Mouse (Mus musculus): Measurements from ENCODE around the gene Cfap54.

Gene Cfap54

DNA sequence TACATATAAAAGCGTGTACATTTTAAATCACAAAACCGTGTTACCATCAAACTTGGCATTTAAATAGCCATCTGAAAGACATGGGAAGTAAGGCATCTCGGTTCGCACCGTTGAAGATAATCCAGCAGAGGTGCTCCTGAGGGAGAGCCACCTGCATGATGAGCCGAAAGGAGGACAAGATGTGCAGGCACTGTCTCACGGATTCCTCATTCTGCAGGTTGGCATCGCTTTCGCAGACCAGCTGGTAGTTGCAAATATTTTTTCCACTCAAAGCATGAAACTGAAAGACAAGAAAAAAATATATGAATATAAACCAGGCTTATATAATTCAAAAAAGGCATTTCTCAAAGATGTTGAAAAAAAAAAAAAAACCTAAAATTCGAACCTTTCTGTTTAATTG lies 16.4 kb downstream of the Cfap54 start:
- in situ Hi-C loops (cut with MboI; ENCODE audit: unreplicated experiment in 2 of 2), result loop anchor here (10.0 kb wide), 2 partner anchors 360 to 520 kb away; partner anchors contain the start of gene Snrpf (in 1 of the 2)

DNA sequence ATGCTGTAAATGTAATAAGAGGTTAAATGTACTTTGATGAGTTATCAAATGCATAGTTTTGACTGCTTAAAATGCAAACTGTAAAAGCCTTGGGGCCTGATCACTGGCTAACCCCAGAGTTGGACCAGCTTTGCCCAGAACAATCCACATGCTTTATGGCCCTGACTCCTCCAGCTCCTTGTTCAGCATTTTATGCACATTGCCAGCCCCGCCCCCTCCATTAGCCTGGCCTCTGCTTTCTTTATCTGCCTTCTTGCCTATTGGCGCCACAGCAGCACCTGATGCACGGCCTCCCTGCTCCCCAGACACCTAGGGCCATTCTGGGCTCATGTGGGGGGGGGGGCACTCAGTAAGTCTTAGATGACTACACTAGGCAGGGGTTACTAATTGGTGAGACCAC lies 17.8 kb downstream of the Cfap54 start:
- in situ Hi-C loops (cut with MboI; ENCODE audit: unreplicated experiment in 2 of 2), result loop anchor here (10.0 kb wide), 2 partner anchors 361 to 521 kb away; partner anchors contain the start of gene Snrpf (in 1 of the 2)

DNA sequence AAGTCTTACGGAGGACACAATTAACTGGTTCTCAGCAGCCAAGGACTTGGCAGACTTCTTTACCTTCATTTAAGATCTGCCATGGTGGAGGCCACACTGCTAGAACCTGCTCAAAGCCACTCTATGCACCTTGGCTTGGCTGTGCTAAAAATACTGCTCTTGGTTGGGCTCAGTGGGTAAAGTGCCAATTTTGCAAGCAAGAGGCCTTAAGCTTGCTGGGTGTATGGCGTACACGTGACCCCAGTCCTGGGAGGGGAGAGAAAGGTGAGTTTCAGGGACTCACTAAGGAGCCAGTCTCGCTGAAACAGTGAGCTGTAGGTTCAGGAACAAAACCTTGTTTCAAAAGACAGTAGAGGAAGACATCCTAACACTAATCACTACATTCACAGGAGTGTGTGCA lies 19.0 kb downstream of the Cfap54 start:
- in situ Hi-C loops (cut with MboI; ENCODE audit: unreplicated experiment in 2 of 2), result loop anchor here (10.0 kb wide), 2 partner anchors 362 to 522 kb away; partner anchors contain the start of gene Snrpf (in 1 of the 2)

DNA sequence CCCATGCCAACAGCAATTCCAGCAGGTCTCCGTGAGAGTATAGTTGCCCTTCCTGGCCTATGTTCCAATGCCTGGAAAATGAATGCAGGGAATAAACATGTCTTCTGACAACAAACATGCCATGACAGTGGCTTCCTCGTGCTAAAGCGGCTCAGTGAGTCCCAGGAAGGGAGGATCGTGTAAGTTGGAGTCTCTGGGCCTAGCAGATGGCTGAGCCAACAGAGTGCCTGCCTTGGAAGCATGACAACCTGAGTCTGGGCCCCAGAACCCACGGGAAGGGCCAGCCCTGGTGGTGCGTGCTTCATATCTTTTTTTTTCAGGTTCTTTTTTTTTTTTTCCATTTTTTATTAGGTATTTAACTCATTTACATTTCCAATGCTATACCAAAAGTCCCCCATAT lies 27.6 kb downstream of the Cfap54 start:
- in situ Hi-C loops (cut with MboI; ENCODE audit: unreplicated experiment in 2 of 2), result no loop called here

DNA sequence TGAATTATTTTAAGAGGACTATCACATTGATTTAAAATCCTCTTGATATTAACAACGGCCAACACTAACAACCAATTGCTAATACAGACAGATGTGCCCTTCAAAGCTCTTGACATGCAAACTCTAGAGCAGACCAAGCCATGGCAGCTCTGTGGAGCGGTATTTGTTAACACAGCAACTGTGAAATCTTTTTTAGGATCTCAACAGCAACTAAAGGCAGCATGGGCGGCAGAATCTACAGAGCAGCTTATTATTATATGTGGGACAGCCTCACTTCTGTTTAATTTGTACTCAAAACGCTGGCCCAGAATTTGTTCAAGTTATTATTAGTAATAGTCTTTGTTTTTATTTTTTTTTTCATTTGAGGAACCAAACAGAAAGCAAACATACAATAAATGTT lies 28.1 kb downstream of the Cfap54 start:
- in situ Hi-C loops (cut with MboI; ENCODE audit: unreplicated experiment in 2 of 2), result no loop called here

DNA sequence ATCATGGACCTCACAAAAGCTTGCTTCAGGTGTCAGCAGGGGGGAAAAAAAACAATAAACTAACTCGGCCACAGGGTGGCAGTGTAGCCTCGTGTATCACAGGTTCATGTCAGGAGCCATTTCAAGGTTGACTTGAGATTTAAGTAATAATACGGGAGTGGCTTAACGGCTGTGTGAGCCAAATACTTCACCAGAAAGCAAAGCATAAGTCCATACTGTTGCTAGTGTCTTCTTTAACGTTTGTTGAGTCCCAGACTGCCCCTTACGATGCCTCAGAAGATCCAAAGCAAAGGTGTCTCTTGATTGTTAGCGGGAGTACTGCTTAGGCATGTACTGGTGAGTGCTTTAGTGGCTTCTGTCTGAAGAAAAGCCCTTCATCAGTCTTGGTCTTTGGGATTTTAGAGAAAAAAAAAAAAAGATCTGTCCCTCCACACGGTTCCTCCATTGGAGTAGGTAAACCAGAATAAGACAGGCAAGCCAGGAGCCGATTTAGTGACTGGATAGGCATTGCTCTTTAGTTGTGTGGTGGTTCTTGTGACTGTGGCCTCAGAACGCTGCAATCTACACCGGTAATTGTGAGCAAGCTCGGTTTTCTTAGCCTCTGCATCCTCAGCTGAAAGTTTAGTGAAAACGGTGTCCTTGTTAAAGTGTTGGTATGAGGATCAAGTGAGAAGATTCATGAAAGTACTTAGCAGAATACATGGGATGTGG lies 30.2 kb downstream of the Cfap54 start:
- in situ Hi-C loops (cut with MboI; ENCODE audit: unreplicated experiment in 2 of 2), result no loop called here

DNA sequence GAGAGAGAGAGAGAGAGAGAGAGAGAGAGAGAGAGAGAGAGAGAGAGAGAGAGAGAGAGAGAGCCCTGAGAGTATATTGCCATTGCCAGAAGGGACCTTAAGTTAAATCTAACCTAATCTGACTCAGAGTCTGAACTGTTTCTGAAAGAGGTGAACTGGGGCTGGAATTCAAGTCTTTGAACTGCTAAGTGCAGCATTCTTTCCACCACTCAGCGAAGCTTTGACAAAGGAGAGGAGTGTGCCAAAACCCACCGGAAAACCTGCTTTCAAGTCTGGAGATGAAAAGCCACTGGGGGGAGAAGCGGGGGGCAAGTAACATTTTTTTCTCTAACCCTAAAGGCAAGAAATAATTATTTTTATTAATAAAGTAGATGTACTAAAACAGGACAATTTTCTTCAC lies 30.8 kb downstream of the Cfap54 start:
- in situ Hi-C loops (cut with MboI; ENCODE audit: unreplicated experiment in 2 of 2), result no loop called here

DNA sequence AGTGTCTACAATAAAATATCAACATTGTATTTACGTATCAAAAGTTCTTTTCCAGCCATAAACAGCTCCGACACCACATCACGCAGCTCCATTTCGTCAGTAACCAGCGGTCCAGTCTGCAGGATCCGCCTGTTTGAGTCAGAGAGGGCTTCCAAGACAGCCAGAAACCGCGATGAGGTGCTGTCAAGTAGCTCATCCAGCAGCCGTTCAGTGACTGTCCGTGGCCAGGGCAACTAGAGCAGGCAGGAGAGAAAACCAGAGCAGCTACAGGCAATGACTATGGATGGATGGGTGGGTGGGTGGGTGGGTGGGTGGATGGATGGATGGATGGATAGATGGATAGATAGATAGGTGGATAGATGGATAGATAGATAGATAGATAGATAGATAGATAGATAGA lies 38.2 kb downstream of the Cfap54 start:
- in situ Hi-C loops (cut with MboI; ENCODE audit: unreplicated experiment in 2 of 2), result loop anchor here (10.0 to 25.0 kb wide), 5 partner anchors 432 to 1494 kb away; no protein-coding TSS in a partner anchor

DNA sequence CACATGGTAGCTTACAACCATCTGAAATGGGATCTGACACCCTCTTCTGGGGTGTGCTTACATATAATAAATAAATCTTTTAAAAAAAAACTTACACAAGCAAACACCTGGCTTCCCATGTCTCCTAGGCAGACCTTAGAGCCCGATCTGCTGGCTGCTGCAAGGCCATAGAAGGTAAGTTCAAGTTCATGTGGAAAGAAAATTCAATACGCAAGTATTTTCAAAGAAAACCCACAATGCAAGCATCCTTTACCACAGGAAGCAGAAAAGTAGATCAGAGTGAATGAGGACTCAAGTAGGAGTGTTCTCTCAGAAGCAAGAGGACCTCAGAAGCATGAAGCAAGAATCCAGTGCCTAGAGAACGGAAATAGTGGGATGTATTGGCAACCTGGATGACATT lies 39.6 kb downstream of the Cfap54 start:
- in situ Hi-C loops (cut with MboI; ENCODE audit: unreplicated experiment in 2 of 2), result loop anchor here (10.0 to 25.0 kb wide), 5 partner anchors 433 to 1495 kb away; no protein-coding TSS in a partner anchor

DNA sequence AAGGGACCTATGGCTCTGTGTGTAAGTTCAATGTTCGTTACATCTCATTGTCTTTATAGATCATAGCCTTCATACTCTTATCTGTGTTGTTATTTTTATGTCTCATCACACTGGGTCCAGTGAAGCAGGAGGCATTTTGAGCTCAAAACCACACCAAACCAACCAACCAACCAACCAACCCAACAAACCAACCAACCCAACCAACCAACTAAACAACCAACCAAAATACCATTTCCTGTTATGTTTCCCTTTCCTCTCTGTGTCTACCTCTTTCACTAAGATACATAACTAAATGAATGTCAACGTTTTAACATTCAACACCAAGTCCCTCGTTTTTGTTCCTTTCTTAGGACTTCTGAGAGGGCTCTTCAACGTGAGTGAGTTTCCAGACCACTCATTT lies 40.0 kb downstream of the Cfap54 start:
- in situ Hi-C loops (cut with MboI; ENCODE audit: unreplicated experiment in 2 of 2), result loop anchor here (10.0 to 25.0 kb wide), 5 partner anchors 433 to 1496 kb away; no protein-coding TSS in a partner anchor

DNA sequence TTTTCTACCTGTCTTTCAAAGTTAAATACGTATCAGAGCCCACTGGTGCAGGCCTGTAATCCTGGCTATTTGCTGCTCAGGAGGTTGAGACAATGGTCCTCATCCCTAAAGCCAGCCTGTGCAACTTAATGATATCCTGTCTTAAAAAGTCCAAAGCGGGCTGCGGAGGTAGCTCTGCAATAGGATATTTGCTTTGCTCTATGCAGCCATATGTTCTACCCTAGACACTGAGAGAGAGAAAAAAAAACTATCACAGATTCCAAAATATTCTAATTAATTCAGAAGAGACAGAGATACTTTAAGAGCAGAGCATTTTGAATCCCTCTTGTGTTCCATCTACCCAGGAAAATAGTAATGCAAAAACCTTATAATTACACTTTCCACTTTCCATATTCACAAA lies 44.9 kb downstream of the Cfap54 start:
- in situ Hi-C loops (cut with MboI; ENCODE audit: unreplicated experiment in 2 of 2), result loop anchor here in 1 of 2 experiments (25.0 kb wide), 1 partner anchor 1501 kb away; no protein-coding TSS in a partner anchor

DNA sequence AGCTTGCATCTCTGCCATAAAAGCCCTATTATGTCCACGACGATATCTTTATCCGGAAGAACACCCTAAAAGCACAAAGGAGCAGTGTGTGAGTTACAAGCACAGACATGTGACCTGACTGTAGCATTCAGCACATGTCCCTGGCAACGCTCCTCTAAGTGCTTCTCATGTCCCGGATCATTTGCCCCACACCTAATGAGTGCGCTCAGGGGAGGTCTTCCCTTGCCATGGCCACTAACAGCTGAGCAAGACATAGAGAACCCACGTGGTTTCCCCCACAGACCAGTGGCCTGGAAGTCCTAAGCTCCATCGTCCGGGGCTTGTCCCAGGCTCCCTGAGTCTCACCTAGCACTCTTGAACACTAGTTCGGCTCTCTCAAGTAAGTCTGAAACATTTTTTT lies 45.9 kb downstream of the Cfap54 start:
- in situ Hi-C loops (cut with MboI; ENCODE audit: unreplicated experiment in 2 of 2), result loop anchor here in 1 of 2 experiments (25.0 kb wide), 1 partner anchor 1502 kb away; no protein-coding TSS in a partner anchor

DNA sequence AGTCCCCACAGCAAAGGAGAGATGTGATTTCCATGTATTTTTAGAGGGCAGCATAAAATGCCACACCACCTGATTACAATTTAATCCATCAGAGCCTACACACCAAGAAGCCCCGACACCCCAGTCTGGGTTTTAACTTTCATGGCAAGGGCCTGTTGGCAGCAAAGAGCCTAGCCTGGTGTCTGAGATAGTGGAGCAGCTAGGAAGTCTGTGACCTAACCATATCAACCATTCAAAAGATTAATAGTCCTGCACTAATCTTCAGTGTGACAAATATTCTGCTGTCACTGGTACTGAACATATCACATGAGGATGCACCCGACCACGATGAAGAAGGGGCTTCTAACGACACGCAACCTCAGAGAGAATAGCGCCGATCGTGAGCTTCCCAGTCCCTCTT lies 58.1 kb downstream of the Cfap54 start:
- in situ Hi-C loops (cut with MboI; ENCODE audit: unreplicated experiment in 2 of 2), result loop anchor here (5.0 to 25.0 kb wide), 4 partner anchors 711 to 1961 kb away; no protein-coding TSS in a partner anchor

DNA sequence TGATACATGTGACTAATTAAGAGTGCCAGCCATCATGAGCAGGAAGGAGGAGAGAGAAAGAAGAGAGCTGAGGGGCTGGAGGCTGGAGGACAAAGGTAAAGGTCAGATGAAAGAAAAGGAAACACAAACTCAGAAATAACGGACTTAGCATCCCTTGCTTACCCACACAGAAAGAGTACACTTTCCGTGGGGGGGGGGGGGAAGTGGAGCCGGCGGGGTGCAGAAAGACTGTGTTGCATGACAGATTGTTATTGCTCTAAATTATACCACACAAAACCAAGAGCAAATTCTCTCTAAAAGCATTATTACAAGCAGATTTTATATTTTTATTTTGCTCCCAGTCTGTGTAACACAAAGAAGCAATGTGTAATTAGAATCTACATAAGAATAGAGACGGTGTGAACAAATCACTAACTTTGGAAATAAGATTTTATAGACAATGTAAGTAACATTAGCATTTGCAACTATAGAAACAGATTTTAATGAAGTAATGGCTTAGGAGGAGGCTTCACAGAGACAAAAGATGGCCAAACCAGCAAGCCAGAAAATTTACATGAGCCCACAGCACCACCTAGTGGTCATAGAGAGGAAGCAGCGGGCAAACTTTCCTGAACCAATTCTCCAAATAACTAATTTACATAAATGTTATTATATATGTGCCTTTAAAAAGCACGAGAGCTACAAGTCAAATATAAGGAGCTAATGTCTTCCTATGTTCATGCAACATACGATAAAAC lies 67.2 kb downstream of the Cfap54 start:
- in situ Hi-C loops (cut with MboI; ENCODE audit: unreplicated experiment in 2 of 2), result loop anchor here (5.0 to 25.0 kb wide), 4 partner anchors 702 to 1952 kb away; no protein-coding TSS in a partner anchor

DNA sequence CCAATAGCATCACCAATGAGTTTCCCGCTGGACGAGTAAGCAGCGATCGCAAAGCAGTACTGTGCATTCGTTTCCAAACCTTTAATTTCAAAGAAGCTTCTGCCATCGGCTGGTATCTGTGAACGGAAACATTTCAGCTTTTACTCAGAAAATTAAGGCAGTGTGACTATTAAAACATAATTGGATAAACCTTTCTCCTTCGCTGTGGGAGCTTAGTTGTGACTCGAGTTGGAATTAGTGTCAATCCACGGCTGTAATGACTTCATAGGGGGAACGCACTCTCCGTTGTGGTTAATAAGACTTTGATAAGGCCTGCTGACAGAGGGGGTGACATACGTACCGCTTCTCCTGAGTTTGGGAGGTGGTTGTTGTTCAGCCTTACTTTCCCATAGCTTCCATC lies 70.3 kb downstream of the Cfap54 start:
- in situ Hi-C loops (cut with MboI; ENCODE audit: unreplicated experiment in 2 of 2), result loop anchor here (5.0 to 25.0 kb wide), 4 partner anchors 699 to 1949 kb away; no protein-coding TSS in a partner anchor

DNA sequence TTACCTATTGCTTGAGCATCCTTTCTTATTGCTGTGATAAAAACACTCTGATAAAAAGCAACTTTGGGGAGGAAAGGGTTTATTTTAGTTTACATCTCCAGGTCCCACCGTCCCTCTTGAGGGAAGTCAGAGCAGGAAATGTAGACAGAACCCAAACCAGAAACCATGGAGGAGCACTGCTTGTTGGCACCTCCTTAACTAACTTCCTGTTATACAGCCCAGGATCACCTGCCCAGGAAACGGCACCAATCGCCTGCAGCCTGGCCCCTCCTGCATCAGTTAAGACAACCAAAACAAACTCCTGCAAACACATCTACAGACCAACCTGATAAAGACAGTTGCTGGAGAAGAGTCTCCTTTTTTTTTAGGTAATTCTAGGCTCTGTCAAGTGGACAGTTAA lies 74.4 kb downstream of the Cfap54 start:
- in situ Hi-C loops (cut with MboI; ENCODE audit: unreplicated experiment in 2 of 2), result loop anchor here (5.0 to 25.0 kb wide), 4 partner anchors 695 to 1945 kb away; no protein-coding TSS in a partner anchor

DNA sequence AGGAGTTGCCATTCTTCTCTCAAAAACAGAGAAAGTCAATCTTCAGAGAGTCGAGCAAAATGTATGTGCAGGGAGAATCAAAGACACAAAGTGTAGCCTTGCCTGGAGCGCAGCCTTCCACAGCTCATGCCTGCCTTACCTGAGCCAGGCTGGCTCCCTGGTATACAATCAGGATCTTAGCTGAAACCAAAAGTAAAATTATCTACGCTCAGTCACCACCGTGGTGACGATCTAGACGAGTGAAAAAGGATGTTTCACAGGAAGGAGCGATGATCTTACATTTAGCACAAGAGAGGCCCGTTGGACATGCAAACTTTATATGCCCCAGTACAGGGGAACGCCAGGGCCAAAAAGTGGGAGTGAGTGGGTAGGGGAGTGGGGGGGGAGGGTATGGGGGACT lies 75.0 kb downstream of the Cfap54 start:
- in situ Hi-C loops (cut with MboI; ENCODE audit: unreplicated experiment in 2 of 2), result loop anchor here (5.0 to 25.0 kb wide), 4 partner anchors 694 to 1944 kb away; no protein-coding TSS in a partner anchor

DNA sequence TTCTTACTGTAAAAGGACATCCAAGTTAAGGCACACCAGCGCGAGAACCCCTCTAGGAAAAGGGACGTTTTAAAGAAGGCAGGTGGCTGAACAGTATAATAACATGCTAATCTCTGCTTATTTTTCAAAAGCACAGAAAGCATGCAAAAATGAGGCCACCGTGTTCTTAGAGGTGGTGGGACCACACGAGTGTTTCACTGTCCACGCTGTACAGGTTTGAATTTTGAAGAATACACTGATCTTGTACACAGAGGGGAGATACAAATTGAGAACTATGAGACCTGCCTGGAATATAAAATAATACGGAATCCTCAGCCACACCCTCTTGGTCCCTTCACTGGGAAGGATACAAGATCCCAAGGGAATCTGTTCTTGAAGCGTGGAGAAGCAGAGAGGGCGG lies 82.9 kb downstream of the Cfap54 start:
- in situ Hi-C loops (cut with MboI; ENCODE audit: unreplicated experiment in 2 of 2), result no loop called here

DNA sequence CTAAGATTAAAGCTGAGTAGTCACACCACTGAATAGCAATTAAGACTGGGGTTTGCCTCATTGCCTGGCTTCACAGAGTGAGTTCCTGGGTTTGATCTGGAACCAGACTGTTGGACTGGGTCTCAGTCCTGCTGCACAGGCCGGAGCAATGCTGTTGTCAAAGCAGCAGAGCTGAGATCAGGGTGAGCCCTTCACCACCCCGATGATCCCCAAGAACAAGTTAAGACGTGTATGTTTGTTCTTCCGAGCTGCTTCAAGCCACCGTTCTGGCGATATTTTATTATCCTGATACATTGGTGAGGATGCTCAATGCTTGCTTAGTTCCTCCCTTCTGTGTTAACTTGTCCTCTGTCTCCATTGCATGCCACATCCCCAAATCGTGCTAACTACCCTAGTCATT lies 86.2 kb downstream of the Cfap54 start:
- in situ Hi-C loops (cut with MboI; ENCODE audit: unreplicated experiment in 2 of 2), result no loop called here

DNA sequence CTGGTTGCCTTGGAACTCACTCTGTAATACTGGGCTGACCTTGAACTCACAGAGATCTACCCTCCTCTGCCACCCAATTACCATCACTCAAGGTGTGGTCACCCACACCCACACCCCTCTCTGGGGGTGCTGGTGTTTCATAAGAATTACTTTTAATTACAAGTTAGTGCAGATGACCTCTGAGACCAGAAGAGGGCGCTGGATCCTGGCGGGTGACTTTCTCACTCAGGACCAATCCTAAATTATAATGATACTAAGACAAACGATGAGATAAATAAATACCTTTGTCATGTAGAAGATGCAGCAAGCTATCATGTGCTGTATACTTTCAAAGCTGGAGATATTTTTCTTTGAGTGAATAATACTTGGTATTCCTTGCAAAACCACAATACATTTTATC lies 87.1 kb downstream of the Cfap54 start:
- in situ Hi-C loops (cut with MboI; ENCODE audit: unreplicated experiment in 2 of 2), result no loop called here

DNA sequence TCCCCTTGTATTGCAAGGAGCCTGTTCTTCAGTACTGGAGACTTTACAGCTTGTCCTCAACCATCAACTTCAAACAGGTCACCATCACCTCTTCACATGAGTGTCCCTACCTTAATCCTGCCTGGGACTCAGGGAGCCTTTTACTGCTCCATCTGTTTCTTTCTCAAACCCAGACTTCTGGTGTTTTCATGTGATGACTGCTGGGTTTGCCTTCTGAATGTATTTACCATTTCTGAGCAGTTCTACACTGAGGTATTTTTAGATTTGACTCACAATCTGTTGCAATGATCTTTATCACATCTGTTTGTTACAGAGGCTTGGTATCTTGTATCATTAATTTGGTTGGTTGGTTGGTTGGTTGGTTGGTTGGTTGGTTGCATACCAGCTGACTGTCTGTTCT lies 88.9 kb downstream of the Cfap54 start:
- in situ Hi-C loops (cut with MboI; ENCODE audit: unreplicated experiment in 2 of 2), result no loop called here
